Mouse (Mus musculus) gonadal fat pad, adult 2 months (tissue): ENCODE data around the gene Casp3. TPM values are rescaled to one million over a fixed set of nuclear protein-coding genes. Genes with fewer than 3 reads are reported as not detected.

ENCODE experiments used
- DNase-seq: peaks from one replicate; pipeline ENCODE4 v3.0.0-alpha.2; 2012; ENCODE audit warnings: low read depth
- polyA plus RNA-seq: library from polyadenylated mRNA; depleted of rRNA; stranded (reverse); fragments of >200 nt; gene quantifications from 2 replicates; pipeline ENCODE4 v1.2.3, GENCODE M21; 2012; rRNA removed

Gene Casp3
- polyA plus RNA-seq, 1 experiment, result 8.3 TPM

GRCm38 (mm10) chr8:46680671-46681365, 63.7 kb downstream of the Casp3 start:
- DNase-seq, result no peak

- DNase-seq, result peak; percentile 70
Measured at GRCm38 (mm10) chr8:46686664-46687336, 69.7 kb downstream of the Casp3 start.

Other genes with a start within 250 kb of the Casp3 start
- gene Acsl1, start 146.3 kb upstream of the Casp3 start, polyA plus RNA-seq, result 276 and 284 TPM in 2 replicates
- gene Cenpu, start 65.3 kb upstream of the Casp3 start, polyA plus RNA-seq, result 0.80 and 1.4 TPM in 2 replicates
- 2.5 and 3.8 TPM in 2 replicates for gene Primpol, start 79 bp upstream of the Casp3 start, polyA plus RNA-seq
- 7.8 and 14.1 TPM in 2 replicates for gene Irf2, start 122.4 kb downstream of the Casp3 start, polyA plus RNA-seq